Mouse (Mus musculus): ENCODE results near the gene Cela3b.

DNA sequence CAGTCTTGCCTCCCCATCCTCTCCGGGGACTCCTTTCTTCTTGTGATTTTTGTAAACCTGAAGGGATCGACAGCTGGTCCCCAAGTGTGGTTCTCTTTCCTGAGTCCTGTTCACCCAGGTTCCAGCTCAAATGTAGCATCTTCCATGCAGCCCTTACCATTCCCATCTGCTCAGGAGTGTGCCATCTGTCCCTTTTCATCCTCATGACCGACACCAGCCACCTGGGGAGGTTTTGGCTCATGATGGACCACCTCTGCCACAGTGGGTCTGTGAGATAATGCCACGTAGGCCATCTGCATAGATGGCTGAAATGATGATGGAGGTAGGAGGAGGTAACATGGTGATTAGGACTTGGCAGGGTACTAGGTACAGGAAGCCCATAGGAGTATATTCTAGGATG is 40.1 kb downstream of the Cela3b start:
- TF ChIP-seq POLR2A (IDR thresholded peaks at IDR 0.05; ENCODE audit: insufficient read depth, low read depth, low read length), result no peak
- TF ChIP-seq CTCF (IDR thresholded peaks at IDR 0.05), result no peak

Measured in heart, adult 2 months (tissue).